Mouse (Mus musculus): ENCODE data around the gene Plekha7. TPM values are rescaled to one million over a fixed set of nuclear protein-coding genes. Genes with fewer than 3 reads are reported as not detected.

Gene Plekha7
- total RNA-seq, 2 experiments from 2014 or later, result 3.9 to 5.6 TPM

DNA sequence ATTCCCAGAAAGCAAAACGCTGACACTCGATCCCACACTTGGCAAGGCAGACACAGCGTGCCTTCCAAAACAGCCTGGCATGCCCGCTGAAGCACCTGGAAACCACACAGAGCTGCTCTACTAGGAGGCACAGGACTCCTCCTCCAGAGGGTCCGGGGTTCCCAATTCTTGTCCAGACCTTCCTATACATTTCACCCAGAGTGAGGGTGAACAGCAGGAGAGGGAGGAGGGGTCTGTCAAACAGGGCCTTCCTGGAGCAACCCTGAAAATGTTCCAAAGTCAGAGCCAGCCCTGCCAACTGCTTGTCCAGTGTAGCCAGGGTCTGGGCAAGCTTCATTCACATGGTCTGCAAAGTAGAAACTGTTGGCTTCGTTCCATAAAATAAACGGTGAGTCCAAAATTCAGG, 81.3 kb downstream of the Plekha7 start:
- peak in 1 of 2 experiments; percentile 24 for DNase-seq
- intact Hi-C loops (cut with DNase I), result no loop called here

DNA sequence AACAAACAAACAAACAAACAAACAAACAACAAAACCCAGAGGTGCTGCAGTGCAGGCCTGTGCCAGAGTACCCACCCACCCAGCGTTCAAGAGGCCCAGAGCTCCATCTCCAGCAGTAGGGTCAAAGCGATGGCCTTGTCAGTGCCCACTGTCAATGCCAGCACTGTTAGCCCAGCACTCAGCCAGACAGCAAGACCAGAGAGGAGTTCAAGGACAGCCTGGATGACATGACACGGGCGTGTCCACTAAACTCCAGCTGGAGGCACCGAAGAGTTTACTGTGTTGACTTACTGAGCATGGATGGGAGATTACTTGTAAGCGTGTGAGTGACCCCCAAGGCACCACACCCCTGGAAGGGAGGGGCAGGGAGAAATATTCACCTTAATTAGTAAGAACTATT, 81.9 kb downstream of the Plekha7 start:
- intact Hi-C loops (cut with DNase I), result no loop called here
- no peak for DNase-seq

DNA sequence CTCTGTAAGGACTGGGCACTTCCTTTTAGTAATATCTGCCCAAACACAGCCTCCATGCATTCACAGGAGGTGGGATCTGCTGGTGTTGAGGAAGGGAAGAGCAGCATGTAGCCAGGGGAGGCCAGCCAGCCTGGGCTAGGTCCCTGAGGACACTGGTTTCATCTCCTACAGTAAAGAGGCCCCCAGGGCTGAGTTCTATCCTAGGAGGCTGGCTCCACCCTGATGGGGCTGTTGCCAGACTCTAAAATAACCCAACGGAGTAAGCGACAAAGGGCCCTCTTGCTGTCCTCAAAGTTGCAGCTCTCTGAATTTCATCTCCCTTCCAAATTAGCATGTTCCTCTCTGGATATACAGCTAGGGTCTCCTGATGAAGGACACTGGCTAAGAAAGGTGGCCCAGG, 83.6 kb downstream of the Plekha7 start:
- no peak for DNase-seq
- intact Hi-C loops (cut with DNase I), result no loop called here

DNA sequence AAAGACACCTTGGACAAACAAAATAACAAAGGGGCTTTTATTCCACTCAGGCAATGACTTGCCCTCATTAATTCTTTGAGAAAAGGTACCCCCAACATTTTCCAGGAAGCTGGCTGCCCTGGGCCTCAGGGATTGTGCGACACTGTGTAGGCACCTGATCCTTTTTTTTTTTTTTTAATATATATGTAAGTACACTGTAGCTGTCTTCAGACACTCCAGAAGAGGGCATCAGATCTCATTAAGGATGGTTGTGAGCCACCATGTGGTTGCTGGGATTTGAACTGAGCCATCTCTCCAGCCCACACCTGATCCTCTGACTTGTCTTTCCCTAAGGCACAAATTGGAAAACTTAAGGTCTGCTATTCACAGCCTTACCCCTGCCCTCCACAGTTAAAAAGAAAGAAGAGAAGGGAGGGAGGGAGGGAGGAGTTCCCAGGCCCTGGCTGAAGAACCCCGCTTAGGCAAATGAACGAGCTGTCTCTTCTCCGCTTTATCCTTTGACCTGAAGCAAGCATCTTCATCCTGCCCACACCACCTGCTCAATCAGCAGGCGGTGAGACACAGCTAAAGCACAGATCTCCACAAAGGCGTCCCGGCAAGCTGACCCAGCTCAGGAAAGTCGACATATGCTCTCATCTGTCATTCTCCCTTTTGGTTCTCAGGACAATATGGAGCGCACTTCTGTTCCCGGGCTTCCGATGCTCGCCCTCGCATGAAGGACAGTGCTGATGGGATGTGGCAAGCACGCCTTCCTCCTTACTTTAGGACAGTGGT, 85.0 kb downstream of the Plekha7 start:
- no peak for DNase-seq
- intact Hi-C loops (cut with DNase I), result no loop called here

DNA sequence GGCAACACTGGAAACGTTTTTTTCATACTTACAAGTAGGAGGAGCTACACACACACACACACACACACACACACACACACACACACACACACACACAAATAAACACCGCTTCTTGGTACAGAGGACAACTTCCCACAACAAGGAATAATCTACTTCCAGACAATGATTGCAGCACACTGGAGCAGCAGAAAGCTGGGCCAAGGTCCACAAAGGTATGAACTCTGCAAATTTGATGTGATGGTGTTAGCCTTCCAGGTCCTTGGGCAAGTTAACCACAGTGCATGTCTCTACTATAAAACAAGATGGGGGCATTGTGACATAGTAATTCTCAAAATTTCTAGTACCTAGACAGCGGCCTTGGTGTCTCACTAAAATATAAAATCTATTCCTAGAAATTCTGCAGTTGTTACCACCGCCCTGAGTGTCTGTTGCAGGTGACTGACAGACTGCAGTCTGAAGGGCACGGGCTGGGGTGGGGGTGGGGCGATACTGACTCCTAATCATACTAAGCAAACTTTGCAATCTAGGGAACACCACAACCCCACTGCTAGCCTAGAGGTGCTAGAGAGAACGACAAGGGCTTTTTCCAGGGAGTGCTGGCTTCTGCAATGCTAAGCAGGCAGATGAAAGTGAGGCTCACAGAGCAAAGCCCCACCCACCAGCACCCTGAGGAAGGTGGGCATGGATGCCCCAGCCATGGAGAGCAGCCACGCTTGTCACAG, 85.7 kb downstream of the Plekha7 start:
- DNase-seq, result no peak
- intact Hi-C loops (cut with DNase I), result no loop called here

DNA sequence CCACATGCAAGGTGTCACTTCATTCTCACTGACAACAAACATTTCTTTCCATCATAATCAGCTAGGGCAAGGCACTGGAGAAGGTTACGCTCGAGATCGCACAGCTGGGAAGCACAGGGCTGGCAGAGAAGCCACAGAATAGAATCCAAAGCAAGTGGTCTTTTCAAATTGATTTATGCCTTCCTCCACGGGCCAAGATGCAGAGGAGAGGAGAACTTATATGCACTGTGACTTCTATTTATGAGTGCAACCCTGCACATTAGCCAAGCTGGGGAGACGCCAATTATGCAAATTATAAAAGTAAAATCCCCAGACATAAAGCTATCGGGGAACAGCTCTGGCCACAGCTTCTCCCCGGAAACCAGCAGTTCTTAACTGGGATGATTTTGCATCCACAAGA, 86.3 kb downstream of the Plekha7 start:
- no peak for DNase-seq
- intact Hi-C loops (cut with DNase I), result no loop called here

DNA sequence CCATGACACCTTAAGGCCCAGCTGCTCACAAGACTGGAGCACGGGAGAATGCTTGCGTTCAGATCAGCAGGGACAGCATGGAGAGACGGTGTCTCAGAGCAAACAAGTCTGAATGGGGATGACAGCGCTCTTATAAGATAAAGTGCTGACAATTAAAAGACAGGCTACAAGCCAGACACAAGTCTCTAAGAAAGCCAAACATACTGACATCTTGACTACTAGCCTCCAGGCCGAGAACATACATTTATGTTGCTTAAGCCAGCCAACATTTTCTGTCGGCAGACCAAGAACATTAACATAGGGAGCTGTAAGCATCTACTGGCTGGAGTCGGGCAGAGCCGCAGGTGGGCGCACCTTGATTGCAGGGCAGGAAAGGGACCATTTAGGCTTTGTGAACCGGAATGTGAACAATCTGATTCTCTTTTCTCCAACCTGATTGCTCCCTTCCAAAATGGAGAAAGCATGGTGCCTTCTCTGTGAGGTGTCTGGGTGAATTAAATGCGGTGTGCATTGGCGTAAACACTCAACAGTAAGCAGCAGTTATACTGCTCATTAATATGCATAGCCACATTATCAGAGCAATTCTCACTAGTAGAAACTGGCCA, 88.0 kb downstream of the Plekha7 start:
- intact Hi-C loops (cut with DNase I), result no loop called here
- DNase-seq, result no peak

DNA sequence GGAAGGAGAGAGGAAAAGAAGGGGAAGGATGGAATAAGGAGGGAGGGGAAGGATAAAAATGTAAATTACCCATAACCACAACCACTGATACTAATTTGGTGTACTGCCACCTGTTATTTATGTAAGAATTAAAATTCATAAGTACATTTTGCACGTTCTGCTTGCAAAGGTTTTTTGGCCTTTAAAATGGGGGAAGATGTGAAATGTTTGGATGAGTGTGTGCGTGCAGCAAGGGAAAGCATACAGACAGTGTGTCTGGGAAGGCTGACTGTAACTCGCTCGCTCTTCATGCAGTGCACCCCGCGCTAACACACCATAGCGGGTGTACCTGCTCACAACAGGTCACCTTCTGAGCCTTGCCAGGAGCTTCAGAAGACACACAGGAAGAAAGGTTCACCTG, 90.4 kb downstream of the Plekha7 start:
- intact Hi-C loops (cut with DNase I), result no loop called here
- no peak for DNase-seq

DNA sequence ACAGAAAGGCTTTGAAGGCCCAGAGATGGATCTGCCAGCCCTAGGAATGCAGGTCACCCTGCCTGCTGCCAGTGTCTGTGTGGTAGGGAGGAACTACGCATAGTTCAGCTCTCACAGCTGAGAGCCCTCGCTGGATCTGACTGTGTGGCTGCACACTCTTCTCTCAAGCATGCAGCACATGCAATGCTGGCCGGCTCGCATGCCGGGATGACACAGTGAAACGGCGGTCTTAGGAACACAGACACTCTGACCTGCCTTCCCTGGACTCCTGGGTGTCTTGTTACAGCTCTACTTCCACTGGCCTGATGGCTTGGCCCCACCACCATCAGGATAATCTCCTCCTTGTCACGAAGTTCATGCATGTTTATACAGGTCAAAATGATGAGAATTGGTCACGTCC, 96.3 kb downstream of the Plekha7 start:
- no peak for DNase-seq
- intact Hi-C loops (cut with DNase I), result no loop called here

DNA sequence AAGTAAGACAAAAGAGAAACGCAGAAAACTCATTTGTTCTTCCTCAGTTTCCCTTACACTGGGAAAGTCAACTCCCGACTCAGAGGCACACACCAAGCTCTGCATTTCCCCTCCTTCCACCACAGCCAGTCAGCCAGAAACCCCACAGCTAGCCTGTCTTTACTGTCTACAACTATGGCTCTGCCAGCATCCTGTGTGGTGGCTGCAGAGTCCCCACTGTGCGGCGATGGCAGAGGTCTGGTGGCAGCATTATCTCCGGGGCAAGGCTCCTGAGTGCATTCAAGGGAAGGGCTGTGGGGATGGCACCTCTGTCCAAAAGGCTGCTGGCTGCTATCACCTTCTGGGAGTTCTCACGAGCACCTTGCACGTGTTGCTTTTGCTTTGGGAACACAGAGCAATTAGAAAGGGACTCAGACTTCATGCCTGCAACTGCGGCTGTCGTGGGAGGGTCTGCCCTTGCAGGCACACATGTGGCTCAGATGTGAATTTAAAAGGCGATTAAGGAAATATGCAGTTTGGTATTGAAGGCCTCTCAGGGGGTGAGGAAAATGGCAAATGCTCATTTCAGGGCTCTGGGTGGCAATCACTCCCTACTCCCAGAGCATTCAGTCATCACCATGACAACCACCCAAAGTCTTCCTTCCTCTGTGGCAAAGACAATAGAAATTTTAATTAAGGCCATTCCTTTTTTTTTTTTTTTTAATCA, 98.1 kb downstream of the Plekha7 start:
- no peak for DNase-seq
- intact Hi-C loops (cut with DNase I), result no loop called here

DNA sequence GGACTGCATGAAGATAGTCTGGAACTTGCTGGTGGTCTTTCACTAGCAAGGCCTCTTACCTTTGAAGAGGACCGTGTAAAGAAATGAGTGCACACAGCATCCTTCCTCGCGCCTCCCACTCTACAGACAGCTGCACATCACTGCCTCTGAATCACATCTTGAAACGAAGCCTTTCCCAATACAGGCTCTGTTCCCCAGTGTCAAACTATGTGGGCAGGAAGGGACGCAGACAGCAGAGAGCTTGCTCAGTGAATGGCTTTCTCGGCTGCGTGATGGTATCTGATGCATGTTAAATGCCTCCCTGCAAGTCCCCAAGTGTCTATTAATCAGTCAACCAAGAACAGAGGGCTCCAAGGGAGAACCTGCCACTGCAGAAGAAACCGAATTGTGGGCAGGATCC, 99.3 kb downstream of the Plekha7 start:
- intact Hi-C loops (cut with DNase I), result no loop called here
- no peak for DNase-seq

DNA sequence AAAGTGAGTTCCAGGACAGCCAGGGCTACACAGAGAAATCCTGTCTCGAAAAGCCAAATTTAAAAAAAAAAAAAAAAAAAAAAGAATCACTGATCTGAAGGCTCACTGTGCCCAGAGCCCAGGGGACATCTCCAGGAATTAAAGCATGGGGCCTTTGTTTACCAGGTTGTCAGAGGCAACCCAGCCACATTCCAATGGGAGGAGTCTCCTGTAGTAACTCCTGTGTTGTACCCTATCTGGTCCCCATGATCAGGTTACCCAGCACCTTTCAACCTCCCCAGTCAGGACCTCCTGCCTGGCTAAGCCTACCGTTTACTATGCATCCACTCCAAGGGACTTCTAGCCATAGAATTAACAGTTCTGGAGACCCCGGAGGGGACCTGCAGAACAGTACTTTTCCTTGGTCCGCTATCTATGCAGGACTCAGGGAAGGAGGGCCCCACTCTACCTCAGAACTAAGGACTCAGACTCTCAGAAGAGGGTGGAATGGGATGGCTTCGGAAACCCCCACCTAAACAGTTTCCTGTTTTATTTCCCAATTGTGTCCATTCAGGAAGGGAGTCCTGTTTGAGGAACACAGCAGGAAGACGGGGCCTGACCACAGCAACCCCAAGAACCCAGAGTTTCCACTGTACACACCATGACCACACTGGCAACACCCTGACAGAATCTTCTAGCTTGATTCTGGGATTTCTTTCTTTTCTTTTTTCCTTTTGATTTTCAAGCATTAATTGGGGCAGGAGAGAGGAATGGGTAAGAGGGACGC, 101.2 kb downstream of the Plekha7 start:
- no peak for DNase-seq
- intact Hi-C loops (cut with DNase I), result no loop called here

DNA sequence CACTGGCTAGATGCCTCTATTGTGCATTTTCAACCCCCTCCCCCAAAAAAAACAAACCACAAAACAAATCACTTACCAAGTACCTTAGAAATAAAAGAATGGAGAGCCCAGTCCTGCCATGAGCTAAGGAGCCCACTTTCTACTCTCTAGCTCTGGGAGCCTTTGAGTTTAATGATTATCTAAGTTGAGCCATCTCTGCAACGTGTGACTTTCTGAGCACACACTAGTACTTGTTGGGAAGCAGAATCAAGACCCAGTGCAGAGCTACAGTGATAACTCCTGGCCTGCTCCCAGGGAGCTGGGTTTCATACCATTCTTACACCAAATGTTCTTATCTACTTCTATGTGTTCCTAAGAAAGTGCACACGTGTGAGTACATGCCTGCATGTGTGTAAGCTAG, 102.7 kb downstream of the Plekha7 start:
- intact Hi-C loops (cut with DNase I), result no loop called here
- no peak for DNase-seq

DNA sequence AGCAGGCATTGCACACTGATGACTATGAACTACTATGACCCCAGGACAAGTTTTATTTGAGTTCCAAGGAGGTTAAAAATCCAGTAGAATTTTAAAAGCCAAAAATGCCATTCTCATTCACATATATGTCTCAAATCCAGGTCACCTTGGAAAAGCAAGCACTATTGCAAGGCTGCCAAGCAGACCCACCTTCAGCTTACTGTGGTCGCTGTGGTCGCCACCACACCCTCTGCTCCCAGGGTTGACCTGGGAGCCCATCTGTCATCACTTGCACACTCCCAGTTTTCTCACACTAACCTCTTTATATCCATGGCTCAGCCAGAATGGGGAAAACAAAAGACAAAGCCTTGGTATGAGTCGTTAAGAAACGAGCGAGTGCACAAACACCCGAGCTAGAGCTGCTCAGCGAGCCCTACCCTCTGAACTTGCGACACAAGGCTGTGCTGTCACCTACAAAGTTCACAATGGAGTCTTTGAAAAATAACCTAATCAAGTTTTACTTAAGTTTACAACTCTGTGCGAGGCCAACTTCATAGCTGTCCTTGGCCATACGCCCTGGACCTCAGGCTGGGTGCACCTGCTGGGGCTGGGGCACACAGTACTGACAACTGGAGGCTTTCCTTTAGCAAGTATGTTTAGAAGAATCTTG, 106.0 kb downstream of the Plekha7 start:
- intact Hi-C loops (cut with DNase I), result no loop called here
- no peak for DNase-seq

DNA sequence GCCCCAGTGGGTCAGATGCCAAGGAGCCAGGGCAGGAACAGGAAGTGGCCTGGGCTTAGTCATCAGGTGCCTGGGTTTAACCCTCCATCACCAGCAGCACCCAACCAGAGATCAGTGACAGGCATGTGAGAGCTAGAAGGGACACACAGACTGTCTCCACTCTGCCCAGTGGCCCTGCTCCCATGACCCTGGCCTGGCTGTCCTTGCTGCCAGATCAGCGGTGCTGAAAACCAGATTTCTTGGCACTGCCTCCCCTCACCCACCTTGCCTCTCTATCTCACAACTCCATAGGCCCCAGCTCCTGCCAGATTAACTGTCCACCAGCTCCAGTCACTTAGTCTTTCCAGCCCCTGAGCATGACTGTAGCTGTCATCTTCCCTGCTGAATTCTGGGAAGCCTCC, 107.2 kb downstream of the Plekha7 start:
- DNase-seq, result no peak
- intact Hi-C loops (cut with DNase I), result no loop called here

DNA sequence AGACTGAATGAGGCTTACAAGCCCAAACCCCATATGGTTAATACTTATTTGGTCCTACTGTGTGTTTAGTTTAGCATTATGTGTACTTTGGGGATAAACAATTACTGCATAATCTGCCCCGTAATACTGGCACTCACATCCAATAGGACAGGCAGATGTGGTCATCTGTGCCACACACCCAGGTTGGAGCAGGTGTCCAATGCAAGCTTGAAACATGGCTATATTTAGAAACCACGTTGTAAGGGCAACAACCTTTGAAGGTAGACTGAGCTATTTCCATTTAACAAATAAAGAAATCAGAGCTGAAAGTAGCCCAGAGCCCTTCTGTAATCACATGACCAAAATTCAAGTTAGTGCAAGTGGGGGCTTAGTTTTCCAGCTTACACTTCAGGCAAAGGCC, 107.6 kb downstream of the Plekha7 start:
- intact Hi-C loops (cut with DNase I), result no loop called here
- DNase-seq, result no peak

DNA sequence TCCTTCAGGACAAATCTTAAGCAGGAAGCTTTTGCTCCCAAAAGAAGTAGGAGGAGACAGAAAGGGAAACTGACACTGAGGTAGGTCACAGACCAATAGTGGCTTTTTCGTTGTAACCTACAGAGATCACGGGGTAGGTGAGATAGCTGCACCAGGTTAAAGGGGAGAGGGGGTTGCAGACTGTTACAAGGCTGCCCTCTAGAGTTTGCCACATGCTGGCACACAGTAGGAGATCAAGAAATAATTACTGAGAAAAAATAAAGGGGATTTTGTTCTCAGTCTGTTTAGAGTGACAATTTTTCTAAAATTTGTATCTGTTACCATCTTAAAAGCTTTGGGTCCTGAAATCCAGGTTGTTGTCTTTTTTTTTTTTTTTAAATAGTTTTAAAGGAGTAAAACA, 109.3 kb downstream of the Plekha7 start:
- intact Hi-C loops (cut with DNase I), result loop anchor here (2.0 kb wide), 2 partner anchors 38 to 46 kb away; no protein-coding TSS in a partner anchor

DNA sequence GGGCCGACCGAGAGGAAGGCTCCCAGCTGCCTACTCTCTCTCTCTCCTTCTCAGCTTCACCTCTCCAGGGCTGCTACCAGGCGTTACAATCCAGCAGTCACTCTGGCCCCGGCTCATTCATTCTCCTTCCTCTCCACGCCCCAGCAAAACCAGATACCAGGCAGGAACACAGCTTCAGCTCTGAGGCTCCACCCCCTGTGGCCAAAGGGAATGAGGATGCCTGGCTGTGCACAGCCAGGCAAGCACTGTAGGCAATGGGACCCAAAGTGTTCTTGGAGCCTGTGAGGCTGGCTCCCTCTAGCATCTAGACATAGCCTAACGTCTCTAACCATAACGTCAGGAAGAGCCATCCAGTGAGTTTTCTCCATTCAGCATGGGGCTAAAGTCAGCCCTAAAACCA, 109.8 kb downstream of the Plekha7 start:
- DNase-seq, result peak in 1 of 2 experiments; percentile 33
- intact Hi-C loops (cut with DNase I), result loop anchor here (2.0 kb wide), 2 partner anchors 38 to 46 kb away; no protein-coding TSS in a partner anchor

More for the DNA sequence above, 109.3 kb downstream of the Plekha7 start:
- DNase-seq, result no peak

DNA sequence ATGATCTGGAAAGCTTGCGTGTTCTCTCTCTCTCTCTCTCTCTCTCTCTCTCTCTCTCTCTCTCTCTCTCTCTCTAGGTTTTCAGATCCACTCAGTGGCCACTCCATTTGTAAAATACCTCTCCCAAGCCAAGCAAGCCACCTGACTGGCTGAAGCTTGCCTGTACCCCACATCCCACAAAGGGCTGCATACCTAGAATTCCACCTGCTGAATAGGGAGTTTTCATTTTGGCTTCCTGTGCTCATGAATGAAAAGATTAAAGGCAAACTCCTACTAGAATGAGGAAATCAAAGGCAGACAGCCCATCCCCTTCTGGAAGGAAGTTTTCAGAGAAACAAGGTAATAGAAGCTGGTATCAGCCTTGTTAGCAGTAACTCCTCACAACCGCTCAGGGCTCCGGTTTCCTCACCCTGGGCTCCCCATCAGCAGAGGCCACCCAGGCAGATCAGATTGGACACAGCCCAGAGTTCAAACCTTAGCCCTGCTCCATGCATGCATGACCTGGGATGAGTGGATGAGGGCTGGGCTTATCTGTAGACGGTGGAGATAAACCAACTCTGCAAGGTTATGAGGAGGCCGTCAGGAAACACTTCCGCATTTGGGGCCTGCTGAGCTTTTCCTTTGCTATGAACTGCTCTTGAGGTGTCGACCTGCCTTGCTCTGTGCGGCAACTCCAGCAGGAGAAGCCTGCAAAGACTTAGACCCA, 111.0 kb downstream of the Plekha7 start:
- DNase-seq, result no peak
- intact Hi-C loops (cut with DNase I), result no loop called here
